Mouse (Mus musculus) cerebellum, adult 18-20 months (tissue): Measurements from ENCODE around the gene Aco2.

Source experiments
- DNase-seq, 2 experiments: peaks; one replicate each; pipeline ENCODE4 v3.0.0; 2021

Aco2 gene

DNA sequence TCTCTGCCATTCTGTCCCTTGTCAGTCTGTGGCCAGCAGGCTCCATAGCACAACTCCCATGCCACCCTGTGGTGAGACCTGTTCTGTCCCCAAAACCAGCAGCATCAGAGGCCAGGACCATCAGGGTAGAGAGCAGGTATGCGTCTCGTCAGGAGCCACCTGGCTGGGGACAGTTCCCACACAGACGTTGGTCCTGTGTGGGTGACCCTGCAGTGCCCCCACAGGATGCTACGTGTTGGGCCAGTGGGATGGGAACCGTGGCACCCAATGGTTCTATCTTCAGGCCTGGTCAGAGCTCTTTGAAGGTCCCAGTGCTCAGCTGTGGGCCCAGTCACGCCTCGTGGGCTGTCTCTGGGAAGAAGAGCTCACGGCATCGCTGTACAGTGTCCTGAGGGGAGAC lies 79.0 kb downstream of the Aco2 start:
- no peak for DNase-seq

DNA sequence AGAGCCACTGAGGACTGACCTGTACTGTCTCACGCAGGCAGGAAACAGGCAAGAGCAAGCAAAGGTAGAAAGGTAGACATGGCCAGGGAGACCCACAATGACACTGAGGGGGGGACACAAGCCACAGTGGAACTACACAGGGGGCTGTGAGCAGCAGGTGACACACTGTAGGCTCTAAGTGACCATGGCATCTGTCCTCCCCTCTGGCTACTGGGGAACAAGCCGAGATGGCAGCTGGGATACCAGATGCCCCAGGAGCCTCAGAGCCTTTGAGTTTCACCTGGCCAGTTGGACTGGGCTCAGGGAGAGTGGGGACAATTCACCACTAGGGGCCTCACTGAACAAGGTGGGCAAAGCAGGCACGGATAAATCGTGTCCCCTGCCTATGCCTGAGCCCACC lies 80.2 kb downstream of the Aco2 start:
- DNase-seq: no peak

DNA sequence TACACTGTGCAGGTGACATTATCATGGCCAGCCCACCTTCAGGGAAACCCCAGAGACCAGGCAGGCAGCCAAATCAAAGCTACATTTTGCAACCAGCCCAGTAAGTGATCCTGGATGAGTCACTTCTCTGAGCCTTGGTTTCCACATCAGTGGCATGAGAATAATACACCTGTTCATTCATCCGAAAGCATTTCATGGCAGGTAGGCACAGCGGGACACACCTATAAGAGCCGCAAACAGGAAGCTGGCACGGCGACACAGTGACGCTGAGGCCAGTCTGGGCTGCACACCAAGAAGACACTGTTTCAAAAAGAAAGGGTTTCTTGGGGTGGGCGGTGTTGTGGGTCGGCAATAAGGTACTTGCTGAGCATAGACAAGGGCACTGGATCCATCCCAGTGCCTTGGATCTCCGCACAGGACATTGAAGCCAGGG lies 82.1 kb downstream of the Aco2 start:
- DNase-seq: peak; percentile 69 to 71

DNA sequence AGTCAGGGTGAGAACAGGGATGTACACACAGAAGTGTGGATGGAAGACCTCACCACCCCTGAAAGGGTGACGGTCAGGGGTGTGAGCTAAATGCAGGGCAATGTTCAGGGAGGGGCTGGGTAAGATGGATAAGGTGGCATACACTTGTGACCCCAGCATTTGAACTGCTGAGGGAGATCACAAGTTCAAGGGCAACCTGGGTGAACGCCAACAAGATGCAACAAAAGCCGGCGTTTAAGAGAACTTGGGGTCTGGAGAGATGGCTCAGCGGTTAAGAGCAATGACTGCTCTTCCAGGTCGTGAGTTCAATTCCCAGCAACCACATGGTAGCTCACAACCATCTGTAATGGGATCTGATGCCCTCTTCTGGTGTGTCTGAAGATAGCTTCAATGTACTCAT lies 82.6 kb downstream of the Aco2 start:
- DNase-seq: no peak

DNA sequence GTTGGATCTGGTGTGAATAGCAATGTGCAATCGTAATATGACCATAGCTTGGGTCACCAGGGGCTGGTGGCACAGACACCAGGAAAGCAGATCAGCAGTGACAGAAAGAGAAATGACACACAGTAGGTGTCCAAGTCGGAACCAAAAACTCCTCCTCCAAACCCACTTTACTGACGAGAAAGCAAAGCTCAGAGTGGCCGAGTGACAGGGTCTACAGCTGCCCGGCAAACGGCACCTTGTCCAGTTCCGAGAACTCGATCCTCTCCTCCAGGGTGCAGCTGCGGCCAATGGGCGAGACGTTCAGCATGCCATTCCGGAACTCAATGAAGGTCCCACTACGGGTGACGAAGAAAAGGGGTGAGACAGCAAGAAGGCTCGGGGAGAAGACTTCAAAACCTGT lies 83.3 kb downstream of the Aco2 start:
- DNase-seq: no peak

DNA sequence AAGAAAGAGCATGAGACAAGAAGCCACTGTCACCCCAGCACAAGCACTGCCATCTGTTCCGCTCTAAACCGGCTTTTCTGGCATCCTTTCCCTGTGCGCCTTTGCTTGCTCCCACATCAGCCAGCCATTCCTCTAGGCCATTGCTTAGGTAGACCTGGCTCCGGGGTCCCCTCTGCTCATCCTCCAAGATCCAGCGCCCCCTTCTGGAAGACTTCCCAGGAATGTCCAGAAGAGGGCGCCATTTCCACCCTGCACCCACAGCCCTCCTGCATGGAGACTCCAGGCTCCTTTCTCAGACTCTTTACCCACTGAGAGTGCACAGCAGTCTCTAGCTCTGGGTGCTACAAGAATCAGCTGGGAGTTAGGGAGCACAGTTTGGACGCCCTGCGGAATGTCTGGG lies 84.3 kb downstream of the Aco2 start:
- peak; percentile 59 to 75 for DNase-seq

DNA sequence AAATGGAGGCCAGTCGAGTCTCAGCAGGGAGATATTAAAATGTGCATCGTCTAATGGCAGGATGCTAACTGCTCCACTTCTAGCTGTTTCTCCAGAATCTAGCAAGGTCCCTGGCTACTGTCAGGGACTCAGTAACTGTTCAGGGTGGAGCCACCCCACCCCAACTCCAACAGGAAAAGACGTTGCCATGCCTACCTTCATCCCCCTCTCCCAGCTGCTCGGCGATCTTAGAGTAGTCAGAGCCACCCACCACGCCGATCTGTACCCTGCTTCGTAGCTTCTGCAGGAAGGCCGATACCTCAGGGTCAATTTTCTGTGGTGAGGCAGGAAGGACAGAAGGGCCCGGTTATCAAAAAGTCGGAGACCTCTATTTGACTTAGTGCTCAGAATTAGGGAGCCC lies 85.5 kb downstream of the Aco2 start:
- no peak for DNase-seq

DNA sequence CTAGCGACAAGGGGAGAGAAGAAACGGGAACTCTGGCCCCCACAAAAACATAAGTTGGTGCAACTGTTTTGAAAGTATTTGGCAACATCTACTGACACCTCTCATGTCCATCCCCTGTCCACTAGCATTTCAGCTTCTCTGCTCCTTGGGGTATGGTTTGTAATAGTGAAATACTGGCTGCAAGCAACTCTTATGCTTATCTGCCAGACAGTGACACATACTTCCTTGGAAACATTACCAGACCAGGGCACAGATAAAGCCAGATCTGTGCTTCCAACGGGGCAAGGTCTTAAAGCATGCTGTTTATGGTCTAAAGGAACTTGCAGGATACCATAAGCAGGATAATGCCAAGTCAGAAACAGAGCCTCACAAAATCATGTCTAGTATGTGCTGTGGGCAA lies 86.8 kb downstream of the Aco2 start:
- no peak for DNase-seq

DNA sequence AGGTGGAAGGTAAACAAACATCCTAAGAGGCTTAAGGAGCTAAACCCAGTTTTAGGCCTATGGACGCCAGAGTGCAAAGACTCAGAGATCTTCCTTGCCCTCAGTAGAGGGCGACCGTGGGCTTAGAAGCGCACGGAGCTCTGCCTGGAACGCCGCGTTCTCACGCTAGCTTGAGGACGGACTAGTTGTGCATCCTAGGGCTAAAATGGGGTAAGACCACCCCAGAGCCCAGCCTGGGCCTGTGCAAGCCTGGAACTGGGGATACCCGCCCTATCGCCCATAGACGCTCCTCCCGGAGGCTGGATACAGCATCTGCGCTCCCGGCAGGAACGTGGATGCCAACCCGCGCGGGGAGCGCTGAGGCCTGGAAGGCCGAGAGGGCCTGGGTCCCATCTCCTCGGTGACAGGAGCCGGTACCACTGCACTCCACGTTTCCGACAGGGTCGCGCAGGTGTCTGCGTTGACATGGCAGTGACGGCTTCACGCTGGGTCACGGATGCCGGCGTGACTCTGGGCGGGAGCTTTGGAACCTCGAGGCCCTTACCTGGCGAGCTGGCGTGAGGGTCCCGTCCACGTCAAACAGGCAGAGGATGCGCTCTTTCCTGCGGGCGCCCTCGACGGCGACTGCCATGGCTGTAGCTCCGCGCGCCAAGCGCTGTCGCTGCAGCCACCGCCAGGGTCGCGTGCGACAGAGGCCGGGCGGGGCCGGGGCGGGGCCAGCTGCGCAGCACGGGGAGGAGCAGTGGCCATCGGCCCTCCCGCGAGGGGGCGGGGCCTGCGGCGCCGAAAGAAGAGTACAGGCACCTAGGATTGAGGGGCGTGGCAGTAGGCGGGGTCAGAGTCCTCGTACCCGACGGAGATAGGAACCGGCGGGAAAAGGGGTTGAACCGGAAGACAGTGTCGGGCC lies 88.3 kb downstream of the Aco2 start, which contains the start of gene Pmm1:
Gene Pmm1 (minus strand): TSS at position 760 of the 907 bp plus-strand sequence.
- peak; percentile 99 to 100 for DNase-seq

DNA sequence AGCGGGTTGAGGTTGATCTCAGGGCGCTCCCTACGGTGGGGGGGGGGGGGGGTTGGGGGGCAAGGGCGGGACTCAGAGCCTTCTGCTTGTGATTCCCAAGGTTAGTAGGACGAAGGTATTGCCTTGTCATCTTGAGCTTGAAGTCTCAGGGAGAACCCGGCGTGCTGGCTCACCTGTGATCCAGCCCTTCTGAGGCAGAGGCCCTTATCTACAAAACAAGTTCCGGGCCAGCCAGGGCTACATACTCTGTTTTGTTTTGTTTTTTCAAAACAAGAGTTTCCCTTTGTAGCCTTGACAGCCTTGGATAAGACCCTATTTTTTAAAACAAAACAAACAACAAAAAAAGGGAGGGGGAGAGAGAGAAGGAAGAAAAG lies 89.0 kb downstream of the Aco2 start:
- no peak for DNase-seq

DNA sequence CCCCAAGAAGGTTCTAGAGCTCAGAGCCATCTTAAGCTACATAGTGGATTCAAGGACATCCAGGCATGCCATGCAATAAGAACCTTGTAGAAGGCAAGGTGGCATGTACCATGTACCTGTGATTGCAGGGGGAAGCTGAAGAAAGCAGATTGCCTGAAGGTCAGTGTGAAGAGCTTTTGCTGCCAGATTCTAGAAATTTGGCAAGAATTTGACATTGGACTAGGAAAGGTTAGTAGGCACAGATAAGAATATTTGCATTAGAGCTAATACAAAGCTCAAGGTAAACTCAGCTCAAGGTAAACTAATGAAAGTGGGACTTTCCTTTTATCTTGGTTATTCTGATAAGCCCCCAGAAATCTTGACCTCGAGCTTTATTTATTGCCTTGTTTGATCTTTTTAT lies 92.2 kb downstream of the Aco2 start:
- DNase-seq: no peak
